Mouse (Mus musculus) gonadal fat pad, adult 2 months (tissue): ENCODE results near the gene 4930432K21Rik. TPM values are rescaled to one million over a fixed set of nuclear protein-coding genes. Genes with fewer than 3 reads are reported as not detected.
A peak's percentile ranks its signal among the peaks of the same experiment; 100 is the strongest.

Experiments
- DNase-seq: peaks from one replicate; pipeline ENCODE4 v3.0.0-alpha.2; 2012; ENCODE audit warnings: low read depth
- polyA plus RNA-seq: library from polyadenylated mRNA; depleted of rRNA; stranded (reverse); fragments of >200 nt; gene quantifications from 2 replicates; pipeline ENCODE4 v1.2.3, GENCODE M21; 2012

Gene 4930432K21Rik
- polyA plus RNA-seq, 1 experiment, result 2.4 TPM

DNA sequence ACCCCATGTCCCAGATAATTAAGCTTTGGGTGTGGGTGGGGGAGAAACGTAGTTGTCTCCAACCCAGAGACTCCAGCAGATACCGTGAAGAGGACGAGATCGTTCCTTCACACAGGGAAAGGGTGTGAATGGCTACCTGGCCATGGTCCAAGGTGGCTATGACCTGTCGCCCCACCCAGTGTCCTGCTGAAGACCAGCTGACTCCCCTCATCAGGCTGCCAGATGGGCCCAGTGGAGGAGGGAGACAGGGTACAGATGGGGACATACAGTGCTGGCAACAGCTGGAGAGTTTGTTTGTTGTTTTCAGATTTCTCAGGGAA, 666 bp downstream of the 4930432K21Rik start:
- DNase-seq, result no peak

DNA sequence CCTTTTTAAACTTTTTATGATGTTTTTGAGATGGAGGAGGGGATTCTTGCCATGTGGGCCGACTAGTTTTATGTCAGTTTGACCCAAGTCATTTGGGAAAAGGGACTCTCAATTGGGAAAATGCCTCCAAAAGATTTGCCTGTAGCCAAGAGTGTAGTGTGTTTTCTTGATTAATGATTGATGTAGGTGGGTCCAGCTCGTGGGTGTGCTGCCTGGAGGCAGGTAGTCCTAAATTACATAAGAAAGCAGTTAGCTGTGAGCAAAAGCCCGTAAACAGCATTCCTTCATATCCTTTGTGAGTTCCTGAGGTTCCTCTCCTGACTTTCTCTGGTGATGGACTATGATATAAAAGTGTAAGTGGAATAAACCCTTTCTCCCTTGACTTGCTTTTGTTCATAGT, 1.4 kb downstream of the 4930432K21Rik start:
- no peak for DNase-seq

DNA sequence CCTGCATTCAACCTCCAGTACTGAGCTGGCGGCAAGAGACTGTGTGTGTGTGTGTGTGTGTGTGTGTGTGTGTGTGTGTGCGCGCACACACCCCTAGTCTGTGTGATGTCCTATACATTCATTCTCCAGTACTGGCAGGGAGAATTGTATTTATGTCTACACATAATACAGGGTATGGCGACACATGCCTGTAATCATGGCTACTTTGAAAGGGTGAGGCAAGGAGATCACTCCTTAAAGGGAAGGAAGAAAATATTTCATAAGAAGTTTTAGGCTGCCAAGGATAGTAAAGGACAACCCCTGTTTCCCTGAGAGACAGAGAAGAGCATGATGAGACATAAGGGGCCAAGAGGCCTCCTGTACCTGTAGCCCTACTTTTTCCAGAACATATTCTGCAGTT, 9.8 kb downstream of the 4930432K21Rik start:
- DNase-seq, result peak; percentile 36

DNA sequence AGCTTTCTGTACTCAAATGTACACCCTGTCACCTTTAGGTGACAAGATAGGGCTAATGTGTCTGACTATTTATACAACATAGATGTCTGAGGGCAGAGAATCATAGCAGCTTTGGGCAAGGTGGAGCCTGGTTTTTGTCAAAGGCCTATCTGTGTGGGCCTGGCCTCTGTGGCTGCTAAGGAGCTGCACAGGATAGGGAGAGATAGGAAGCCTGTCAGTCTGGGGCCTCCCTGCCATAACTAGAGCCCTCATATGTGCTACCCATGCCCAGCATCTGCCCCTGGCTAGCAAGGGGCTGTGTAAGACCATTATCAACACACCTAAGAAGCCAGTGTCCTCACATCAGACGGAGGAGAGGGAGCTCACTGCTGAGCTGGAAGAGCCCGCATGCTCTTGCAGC, 19.9 kb downstream of the 4930432K21Rik start:
- no peak for DNase-seq

DNA sequence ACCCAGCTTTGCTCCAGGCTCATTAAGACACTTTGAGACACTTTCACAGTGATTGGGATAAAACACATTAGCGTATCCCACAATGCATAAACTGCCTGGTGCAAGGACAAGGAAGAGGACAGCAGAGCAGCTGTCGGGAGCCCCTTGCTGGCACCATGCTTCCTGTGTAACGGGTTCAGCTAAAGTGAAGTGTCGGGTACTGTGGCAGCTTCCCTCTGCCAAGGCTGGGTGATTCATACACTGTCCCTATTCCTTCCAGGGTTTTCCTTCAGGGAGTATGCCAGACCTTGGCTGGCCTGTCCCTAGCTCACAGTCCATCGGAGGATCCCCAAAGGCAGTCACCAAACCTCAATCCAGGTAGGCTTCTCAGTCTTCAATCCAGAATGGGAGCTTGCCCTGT, 22.3 kb downstream of the 4930432K21Rik start:
- DNase-seq, result no peak

DNA sequence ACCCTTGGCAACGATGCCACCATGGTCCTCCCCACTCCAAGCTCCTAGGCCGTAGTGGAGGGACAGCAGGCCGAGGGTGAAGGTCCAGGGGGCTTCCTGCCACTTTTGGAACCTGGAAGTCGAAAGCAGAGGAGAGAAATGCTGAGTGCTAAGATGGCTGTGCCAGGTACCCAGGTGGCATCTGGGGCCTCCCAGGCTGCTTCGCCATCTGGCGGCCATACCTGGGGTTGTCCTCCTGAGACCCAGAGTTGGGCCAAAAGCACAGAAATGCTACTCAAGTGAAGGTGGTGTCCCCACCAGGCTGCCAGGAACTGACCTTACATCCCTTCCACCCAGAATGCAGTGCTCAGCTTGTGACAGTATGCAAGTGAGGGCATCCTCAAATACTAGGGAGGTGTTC, 26.0 kb downstream of the 4930432K21Rik start:
- no peak for DNase-seq

DNA sequence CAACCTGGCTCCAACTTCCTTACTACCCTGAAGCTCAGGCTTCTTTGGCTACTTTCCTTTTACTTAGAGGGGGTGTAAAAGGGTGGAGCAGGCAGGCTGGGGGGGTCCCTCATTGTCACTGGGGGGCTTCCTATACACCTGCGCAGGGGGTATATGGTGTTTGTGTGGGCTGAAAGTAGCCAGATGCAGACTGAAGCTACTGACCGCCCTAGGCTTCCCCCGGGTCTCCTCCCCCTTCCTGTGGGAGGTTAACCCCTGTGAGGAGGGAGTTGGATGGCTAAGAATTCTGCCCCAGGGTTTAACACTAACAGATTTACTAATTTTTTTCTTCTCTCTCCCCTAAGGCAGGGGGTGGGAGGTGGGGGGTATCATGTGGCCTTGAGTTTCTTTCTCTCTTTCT, 28.7 kb downstream of the 4930432K21Rik start:
- DNase-seq, result no peak

DNA sequence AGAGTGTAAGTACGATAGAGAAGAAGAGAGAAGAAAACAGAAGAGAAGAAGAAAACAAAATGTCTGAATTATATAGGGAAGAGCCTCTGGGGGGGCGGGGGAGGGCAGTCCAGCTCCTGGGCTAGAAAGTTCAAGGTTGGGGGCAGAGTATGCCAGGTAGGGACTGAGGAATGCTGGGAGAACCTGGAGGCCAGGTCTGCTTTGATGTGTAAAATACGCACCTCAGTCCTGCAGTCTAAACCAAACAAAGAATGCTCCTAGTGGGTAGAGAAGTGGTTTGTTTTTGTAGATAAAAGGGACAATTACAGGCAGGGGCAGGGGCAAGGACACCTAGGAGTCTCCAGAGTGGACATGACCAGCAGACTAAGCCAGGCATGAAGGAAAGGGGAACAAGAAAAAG, 29.6 kb downstream of the 4930432K21Rik start:
- DNase-seq, result no peak

DNA sequence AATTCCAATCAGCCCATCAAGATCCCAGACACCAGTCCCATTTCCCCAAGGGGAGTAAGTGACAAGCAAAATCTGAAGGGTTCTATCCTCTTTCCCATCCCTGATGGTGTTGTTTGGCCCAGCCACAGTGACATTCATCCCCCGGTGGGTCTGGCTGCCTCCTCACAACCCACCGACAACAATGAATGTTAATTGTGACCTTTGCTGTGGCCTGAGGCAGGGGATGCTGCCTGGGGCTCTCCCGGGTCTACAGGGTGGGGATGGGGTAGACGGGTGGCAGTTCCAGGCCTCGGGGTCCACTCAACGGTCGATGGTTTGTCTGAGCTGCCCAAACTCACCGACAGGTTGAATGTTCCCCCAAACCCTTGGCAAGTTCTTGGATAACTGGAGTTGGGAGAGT, 30.8 kb downstream of the 4930432K21Rik start:
- no peak for DNase-seq

DNA sequence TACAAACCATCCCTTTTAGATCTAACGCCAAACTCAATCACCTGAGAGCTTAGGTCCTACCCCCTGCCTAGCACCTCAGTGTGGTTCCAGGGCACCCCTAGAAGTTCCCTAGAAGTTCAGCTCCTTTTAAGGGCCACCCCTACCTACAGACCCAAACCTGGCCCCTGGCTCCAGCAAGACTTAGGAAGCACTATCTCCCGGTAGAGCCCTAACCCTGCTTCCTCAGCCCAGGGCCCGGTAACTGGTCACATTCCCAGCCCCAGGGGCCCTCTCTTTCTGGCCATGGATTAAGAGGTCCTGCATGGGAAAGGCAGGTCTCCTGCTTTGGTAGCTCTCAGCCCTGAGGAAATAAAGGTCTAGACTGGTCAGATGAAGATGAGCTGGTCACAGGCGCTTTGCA, 32.1 kb downstream of the 4930432K21Rik start:
- DNase-seq, result no peak

DNA sequence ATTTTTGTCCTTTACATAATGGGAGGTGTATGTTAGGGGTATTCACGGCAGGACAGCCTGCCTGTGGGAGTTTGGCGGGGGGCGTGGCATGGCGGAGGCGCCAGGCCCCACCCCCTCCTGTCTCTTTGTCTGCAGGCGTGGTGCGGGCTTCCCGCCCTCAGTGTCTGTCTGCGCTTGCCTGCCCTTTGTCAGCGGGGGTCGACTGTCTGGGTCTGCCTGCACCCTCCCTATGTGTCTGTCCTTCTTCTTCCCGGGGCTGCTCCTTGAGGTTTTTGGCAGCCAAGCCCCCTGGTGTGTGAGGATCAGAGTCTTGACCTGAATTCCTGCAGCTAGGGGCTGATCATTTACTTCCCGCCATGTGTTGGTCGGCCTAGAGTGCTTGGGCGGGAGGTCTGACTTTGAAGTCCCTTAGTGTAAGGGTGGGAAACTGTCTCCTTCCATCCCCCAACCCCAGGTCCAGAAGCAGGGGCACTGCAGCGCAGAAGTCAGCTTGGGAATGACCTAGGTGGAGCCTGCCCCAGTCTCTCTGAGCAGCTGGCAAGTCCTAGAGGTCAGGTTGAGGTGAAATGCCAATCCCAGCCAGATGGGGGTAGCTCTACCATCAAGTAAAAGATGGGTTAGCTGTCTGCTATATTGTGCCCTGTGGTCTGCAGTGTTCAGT, 32.8 kb downstream of the 4930432K21Rik start:
- no peak for DNase-seq

DNA sequence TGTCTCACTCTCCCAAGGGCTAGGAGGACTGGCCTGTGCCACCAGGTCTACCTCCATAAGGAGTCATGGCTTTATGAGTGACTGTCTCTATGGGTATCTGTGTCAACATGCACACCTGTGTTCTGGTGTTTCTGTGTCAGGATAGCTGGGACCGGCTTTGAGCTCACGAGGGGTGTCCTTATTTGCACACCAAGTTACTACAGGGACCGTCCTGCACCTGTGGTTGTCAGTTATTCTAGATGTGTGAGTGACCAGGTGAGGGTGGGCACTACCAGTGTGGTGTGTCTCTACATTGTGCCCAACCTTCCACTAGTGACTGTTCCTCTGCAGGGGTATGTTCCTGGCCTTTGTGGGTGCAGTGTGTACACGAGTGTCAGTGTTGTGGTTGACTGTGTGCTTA, 35.0 kb downstream of the 4930432K21Rik start:
- DNase-seq, result no peak

DNA sequence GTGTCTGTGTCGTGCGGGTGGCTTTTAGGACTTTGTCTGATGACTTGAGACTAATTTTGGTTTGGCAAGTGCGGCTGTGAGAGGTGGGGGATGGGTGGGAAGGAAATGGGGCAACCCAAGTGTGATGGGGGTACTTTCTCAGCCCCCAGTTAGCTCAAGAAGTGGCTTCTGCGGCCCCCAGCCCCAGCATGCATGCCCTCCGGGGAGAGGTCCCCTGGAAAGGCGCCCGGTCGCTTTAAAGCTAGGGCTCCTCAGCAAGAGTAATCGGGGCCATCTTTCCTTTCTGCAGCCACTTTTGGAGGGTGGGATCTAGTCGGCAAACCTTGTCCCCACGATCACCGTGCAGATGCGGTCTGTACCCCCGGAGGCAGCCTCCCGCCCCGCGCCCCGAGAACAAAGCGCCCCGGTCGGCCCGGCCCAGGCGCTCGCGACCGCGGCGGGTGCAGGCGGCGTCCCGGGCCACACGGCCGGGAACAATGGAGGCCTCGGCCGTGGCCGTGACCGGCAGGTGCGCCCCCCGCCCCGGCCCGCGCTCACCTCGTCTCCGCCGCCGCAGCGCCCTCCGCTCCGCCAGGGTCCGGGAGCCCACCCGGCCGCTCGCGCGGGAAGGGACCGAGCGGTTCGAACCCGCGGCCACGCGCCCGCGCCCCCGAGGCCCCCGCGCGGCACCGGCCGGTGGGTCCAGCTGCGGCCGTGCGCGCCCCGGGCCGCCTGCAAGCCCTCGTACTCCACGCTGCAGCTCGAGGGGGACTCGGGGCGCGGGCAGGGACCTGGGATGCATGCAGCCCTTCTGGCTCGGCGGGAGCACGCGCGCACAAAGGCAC, 35.6 kb downstream of the 4930432K21Rik start:
- DNase-seq, result no peak

DNA sequence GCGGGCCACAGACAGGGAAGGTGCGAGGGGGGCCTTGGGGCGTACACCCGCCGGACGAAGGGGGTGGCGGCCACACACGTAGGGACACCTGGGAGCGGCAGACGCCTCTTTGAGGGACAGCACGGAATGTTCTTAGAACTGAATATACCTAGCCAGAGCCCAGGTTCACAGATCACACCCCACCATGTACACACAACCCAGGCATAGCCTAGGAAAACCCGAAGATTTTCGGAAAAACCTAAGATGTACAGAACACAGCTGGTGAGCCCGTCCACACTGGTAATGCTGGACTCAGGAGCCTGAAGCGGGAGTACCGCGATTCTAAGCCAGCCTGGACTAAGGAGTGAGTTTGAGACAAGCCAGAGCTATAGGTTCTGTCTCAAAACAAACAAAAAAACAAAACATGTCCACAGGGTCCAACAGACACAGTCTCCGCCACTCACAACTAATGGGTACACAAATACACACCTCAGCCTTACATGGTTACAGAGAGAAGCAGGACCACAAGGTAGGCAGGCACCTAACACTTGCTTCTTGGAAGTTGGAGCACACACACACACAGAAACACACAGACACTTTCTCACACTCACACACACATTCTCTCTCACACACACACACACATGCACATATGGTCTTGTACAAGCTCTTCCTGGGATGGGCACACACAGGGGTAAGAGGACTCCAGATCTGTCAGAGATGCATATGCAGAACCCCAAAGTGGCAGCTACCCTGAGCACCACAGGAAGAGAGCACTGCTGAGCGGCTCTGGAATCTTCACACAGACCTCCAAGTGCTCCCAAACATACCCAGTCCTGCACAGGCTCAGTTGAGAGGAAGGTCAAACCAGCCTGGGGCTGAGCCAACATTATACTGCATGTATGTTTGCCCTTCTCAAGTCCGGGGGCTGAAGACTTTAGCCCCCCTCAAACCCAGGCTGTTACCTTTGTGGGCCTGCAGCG, 36.5 kb downstream of the 4930432K21Rik start:
- no peak for DNase-seq

DNA sequence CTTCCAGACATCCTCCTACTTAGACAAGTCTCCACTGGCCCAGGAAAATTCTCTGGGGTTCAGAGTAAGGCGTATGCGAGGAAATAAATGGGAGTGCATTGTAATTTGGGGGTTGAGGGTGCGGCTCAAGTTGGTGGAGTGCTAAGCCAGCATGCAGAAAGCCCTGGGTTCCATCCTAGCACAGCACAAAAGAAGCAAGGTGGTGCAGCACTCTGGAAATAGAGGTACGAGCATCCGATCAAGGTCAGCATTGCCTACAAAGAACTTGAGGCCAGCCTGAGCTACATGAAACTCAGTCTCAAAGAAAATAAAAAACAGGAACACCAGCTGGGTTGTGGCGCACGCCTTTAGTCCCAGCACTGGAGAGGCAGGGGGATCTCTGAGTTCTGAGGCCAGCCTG, 37.3 kb downstream of the 4930432K21Rik start, which contains the start of gene Nanos3:
Nanos3 (minus strand) TSS at position 101 of the 400 bp plus-strand sequence.
- no peak for DNase-seq

DNA sequence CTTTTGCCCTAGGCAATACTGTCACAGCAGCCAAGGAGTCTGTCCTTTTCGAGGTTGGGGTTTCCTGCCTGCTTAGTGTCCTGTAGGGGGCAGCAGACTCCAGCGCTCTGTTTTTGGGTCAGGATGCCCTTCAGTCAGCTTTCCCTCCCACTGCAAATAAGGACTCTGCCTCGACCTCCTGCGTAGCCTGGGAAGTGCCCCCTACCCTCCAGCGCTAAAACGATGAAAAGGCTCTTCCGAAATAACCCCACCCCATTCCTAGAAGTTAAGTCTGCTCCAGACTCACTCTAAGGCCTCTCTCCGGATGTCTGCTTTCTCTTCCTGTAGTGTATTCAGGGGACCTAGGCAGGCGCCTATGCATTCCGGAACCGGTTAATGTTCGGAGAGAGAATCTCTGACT, 38.7 kb downstream of the 4930432K21Rik start:
- DNase-seq, result no peak

DNA sequence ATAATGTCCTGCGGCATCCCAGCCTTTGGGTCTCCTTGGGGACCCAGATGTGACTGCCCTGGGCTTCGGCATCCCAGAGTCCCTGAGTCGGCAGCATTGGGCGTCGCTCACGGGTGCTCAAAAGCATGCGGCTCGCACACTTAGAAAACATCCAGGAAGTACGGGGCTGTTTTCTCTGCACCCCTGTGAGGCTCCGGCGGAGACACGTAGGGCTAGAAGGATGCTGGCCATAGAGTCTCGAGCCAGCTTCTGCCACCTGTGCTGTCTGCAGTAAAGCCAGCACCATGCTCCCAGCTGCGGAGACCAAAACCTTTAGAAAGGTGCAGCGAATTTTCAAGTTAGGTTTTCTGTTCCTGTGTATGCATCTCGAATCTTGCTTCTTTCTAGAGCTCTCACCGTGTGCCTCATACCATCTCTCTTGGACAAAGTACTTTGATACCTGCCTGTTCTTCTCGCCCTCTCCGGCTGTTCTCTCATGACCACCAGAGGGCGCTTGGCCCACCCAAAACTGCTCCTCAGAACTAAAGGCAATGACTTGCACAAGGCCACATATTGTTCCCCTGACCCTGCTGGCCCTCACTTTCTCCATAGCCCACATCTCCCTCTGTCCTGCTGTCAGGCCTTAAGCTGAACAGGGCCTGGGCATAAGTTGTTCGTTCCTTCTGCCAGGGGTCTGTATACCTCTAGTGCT, 39.4 kb downstream of the 4930432K21Rik start:
- no peak for DNase-seq

DNA sequence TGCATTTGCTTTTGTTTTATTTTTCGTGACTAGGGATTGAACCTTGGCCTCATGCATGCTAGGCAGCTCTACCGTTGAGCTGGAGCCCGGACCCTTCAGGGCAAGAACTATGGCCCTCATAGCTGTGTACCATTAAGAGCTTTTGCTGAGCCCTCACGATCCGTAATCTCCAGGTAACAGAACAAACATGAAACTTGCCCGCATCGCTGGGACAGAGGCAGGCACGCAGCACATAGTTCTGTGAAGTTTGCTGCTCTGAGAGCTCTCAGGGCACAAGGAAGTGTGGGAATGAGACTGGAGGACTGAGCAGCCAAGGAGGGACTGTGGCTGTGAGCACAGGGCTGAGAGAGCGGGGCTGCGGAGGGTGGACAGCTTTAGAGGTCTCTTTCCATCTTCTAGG, 40.8 kb downstream of the 4930432K21Rik start:
- DNase-seq, result no peak

DNA sequence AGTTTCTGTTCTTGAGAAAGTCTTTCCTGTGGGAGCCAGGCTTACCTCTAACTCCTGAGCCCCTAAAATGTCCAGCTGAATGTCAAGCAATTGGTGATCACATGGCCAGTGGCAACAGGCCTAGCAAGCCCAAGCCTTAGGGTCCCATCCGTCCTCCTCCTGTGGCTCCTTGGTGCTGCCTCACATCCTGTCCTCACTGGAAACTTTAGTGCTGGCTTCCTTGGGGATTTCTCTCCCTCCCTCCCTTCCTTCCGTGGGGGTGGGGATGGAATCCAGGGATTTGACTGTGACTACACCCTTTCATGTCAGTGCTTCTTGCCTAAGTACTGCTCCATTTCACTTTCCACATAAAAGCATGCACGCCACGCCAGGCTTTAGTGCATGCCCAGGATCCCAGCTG, 41.8 kb downstream of the 4930432K21Rik start:
- DNase-seq, result no peak

DNA sequence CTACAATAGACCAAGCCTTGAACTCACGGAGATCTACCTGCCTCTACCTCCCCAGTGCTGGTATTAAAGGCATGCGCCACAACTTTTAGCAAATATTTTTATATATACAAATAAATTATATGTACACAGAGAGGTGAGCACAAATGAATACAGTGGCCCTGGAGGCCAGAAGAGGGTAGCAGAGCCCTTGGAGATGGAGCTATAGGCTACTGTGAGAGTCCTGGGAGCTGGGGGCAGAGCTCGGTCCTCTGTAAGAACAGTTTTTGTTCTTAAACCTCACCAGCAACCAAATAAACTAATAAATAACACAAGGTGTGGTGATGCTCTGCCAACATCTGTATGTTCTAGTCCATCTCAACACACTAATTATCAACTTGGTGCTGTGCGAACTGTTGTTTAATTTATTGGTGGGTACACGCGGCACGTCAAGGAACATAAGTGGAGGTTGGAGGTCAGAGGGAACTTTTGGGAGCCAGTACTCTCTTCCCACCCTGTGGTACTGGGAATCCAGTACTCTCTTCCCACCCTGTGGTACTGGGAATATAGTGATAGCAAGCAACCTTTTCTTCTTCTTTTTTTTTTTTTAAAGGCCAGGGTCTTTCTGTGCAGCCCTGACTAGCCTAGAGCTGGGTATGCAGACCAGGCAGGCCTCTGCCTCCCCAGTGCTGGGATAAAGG, 42.5 kb downstream of the 4930432K21Rik start:
- DNase-seq, result no peak

DNA sequence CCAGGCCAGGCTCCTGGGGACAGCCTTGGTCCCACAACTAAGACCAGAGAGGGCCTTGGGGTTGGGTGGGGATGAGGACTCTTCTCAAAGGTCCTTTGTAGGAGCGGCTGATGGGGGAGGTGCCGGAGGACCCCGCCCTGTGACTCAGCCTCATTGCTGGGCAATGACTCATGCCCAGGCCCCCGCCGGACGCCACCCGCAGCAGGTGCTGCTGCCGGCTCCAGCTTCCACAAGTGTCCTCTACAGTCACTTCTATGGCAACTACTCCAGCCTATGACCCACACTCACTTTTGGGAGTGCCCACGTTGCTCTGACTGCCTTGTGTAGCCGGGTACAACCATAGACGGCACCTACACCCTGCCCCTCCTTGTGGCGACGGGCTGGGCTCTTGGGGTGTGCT, 44.2 kb downstream of the 4930432K21Rik start:
- no peak for DNase-seq
